Mouse (Mus musculus): Measurements from ENCODE around the gene Vps4a.

Vps4a gene

DNA sequence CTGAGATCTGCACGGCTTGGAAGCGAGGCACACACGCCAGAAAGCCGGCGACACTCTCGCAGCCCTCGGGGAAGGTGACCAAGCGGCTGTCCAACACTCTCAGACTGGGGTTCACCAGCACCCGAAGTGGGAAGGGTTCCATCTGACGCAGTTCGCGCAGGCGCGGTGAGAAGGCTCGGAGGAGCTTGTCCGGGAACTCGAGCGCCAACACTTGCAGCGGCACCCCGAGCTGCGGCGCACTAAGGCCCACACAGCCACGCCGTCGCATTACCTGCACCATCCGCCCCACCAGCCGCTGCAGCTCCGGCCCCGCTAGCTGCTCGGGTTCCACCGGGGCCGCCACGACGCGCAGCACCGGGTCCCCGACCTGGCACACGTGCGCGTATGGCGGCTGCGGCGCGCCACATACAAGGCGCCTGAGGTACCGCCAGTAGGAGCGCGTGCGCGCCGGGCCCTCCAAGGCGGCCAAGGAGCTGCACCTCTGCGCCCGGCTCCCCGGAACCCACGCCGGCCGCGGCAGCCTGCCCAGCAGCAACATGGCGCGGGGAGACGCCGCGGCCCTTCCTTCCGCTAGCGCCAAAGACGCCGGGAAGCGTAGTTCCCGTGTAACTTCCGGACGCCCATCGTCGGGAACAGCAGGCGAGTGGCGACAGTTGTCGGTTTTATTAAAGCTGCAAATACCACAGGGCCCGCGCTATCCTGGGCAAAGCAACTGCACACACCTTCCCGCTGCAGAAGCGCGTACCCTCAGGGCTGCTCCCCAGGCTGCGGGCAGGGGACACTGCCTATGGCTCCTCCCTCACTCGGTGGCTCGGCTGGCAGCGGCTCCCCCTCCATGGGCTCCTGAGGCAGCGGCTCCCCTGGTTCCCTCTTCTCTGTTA, 17.3 kb downstream of the Vps4a start, which contains the start of gene Pdf:
TSS of gene Pdf (minus strand) at position 554 of the 881 bp plus-strand sequence.
- DNase-seq (ENCODE audit: low read depth, low spot score), result peak; percentile 93

DNA sequence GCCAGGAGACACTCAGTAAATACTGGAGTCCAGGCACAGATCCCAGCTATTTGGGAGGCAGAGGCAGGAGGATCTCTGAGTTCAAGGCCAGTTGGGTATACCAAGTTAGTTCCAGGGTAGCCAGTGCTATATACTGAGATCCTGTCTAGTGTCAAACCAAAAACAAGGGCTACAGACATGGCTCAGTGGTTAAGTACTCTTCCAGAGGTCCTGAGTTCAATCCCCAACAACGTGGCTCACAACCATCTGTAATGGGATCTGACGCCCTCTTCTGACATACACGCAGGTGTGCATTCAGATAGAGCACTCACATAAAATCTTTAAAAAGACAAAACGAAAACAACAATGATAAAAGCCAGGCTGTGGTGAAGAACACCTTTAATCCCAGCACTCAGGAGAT, 18.5 kb downstream of the Vps4a start:
- peak; percentile 52 for DNase-seq (ENCODE audit: low read depth, low spot score)

DNA sequence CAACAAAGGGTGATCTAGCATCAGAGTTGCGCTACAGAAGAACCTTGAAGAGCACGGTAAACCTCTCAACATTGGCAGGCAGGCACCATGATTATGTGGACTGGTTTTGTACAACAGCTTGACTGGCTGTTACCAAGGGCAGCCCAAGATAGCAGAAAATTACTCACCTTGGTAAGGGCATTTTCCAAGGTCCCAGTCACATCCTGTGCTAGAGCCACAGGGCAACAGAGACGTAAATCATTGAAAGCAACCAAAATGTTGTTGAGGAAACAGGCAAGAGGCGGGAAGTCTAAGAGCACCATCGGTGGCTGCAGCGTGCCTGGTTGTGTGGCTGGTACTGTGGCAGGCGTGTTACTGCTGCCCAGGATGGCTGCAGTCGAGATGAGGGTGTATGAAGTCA, 21.0 kb downstream of the Vps4a start:
- DNase-seq (ENCODE audit: low read depth, low spot score), result no peak

DNA sequence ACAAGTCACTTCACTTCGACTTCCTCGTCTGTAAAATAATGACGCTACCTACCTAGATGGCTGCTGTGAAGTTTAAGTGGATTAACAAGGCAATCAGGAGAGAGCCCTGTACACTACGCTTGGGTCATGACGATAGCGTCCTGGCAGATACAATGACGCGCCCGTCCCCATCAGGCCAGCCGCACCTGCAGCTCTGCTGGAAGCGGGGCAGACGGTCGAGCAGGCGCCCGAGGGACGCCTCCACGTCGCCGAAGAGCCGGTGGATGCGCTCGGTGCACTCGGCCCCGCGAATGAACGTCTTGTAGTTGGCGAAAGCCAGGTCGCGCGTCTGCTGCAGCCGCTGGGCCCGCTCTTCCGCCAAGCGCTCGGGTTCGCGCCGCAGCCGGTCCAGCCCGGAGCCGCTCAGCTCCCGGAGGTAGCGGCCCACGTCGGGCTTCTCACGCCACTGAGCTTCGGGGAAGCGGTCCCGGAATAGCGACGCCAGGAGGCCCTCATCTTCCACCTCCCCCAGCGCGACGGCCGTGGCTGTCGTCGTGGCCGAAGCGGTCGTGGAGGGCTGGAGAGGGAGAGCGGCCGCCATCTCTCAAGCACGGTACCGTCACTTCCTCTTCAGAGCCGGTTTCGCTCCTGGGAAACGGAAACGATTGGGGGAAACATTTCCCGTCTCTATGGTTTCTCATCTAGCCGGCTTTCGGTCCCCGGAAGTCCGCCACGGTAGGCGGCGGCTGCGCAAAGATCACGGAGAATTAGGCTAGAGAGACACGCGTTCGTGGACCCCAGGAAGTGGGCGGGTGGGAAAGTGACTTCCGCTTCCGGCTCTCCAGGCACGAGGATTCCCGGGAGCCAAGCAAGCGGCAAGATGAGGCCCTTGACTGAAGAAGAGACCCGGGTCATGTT, 25.3 kb downstream of the Vps4a start, which contains the start of the genes Cog8 and Nip7:
TSS of gene Cog8 (minus strand) at position 614 of the 897 bp plus-strand sequence.
TSS of gene Nip7 (plus strand) at position 802 of the 897 bp plus-strand sequence.
- peak; percentile 99 for DNase-seq (ENCODE audit: low read depth, low spot score)

DNA sequence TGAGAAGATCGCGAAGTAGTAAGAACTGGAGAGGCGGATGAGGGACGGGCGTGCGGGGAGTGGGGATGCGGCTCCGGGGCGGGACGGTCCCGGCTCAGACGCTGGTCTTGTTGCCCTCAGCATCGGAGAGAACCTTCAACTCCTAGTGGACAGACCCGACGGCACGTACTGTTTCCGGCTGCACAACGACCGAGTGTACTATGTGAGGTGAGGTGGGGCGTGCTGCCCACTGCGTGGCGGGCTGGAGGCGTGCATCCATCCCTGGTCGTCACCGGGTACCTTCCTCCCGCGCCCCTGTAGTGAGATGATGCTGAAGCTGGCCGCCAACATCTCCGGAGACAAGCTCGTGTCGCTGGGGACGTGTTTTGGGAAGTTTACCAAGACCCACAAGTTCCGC, 25.9 kb downstream of the Vps4a start:
- no peak for DNase-seq (ENCODE audit: low read depth, low spot score)

DNA sequence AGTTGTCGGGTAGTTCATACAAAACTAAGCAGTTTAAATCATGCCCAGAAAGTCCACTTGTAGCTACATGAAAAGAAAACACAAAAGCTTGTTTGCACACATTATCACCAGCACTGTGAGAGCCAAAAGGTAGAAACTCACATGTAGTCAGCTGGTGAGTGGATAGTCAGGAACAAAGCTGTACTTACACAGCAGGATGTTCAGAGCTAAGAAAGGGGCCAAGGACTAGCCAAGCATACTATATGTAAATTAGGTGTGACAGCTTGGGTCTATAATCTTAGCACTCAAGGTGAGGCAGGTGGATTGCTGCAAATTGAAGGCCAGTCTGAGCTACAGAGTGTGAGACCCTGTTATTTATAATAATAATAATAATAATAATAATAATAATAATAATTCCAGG, 31.6 kb downstream of the Vps4a start:
- DNase-seq (ENCODE audit: low read depth, low spot score), result no peak

DNA sequence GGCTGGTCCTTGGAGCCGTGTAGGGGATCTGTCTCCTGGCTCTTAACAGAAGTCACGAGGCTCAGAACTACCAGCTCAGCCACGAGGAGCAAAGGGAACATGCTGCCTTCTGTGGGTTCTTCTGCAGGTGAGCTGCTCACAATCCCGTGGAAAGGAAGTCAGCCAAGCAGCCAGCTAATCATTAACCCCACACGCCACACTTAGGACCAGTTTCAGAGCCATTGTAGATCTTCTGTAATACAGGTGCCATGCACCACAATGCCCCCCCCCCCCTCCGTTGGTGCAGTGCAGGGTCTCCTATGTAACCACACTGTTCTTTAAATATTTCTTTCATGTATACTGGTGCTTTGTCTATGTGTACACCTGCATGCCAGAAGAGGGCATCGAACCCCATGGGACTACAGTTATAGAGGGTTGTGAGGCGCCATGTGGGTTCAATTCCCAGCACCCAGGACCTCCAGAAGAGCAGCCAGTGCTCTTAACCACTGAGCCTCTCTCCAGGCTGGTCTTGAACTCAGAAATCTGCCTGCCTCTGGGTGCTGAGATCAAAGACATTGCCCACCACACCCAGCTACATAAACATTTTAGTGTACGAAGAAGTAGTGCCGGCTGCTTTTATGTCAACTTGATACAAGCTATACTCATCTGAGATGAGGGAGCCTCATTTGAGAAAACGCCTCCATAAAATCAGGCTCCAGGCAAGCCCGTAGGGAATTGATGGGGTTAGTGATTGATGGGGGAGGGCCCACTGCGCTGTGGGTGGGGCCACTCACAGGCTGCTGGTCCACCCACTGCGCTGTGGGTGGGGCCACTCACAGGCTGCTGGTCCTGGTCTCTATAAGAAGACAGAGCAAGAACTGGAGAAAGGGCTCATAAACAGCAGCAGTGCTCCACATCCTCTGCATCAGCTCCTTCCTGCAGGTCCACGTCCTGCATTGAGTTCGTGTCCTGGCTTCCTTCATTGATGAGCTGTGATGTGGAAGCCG, 34.8 kb downstream of the Vps4a start, which contains the start of gene Tmed6:
TSS of gene Tmed6 (minus strand) at position 134 of the 986 bp plus-strand sequence.
- DNase-seq (ENCODE audit: low read depth, low spot score), result peak; percentile 90

DNA sequence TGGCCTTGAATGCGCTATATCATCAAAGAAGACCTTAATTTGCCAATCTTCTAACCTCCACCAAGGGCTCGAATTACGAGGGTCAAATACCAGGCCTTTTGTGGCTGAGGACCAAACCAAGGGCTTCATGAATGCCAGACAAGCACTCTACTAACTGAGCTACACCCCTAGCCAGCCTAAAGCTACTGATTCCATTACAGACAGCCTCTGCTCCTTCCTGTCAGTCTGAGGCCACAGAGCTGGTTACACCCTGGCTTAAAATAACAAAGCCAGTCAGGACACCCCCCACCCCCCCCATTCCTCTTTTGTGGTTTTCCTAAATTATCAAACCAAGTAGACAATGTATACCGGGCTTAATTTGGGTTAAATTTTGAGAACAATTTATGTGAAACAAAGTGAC, 42.7 kb downstream of the Vps4a start:
- DNase-seq (ENCODE audit: low read depth, low spot score), result no peak

DNA sequence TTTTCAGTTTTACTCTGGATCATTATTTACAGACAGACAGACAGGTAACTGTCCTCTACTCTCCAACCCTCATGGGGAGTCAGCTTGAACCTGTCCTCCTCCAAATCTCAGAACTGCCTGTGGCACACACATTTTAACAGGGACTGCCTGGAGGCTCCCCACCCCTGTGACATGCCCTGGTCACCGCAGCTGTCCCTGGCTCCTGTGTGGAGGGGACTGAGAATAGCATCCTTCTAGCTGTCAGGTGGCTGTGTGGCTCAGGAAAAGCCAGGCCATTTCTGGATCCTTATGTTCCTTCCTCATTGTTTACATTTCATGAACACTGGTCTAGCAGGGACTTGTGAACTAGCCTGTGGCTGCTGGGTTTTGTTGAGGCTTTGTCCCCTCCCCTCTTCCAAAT, 43.1 kb downstream of the Vps4a start:
- DNase-seq (ENCODE audit: low read depth, low spot score), result no peak

DNA sequence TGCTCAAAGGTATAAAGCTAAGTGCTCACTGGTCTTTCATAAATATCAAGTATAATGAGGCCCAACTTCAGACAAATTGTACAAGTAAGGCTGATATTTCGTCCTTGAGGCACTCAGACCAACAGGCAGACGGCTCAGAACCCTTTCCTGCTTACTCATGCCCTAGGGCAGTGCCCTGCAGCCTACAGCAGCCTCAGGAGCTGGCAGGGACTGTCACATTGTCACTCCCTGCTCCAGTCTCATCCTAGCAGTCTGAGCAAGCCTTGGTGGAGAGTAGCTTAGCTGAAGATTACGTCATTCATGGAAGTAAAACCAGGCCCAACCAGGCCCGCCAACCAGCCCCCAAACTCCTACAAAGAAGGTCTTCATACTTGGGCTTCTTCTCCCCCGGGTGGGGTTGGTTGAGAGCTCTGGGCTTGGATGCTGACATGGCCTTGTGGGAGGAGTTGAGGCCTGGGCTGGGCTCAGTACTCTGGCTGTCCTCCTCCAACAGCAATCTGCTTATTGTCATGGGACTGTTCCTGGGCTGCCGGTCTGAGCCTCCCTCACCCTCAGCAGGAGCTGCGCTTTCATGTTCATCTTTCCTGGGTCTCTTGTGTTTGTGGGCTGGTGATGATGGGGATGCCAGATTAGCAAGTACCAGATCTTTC, 45.3 kb downstream of the Vps4a start:
- DNase-seq (ENCODE audit: low read depth, low spot score), result no peak

DNA sequence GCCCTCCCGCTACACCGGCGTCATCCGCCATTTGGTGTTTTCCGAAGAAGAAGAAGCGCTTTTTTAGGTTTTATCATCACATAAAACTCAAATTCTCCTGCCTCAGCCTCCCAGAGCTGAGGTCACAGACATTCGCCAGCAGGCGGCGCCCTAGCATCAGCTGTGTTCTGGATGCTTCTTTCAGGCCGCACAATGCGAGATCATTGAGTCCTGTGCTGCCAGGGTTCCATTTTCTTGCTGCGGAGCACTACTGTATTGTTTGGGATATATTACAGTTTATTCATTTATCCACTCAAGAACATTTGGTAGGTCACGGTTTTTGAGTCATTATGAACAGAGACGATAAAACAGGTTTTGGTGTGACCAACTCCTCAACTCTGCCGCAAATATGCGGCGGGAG, 54.3 kb downstream of the Vps4a start:
- DNase-seq (ENCODE audit: low read depth, low spot score), result peak; percentile 85

DNA sequence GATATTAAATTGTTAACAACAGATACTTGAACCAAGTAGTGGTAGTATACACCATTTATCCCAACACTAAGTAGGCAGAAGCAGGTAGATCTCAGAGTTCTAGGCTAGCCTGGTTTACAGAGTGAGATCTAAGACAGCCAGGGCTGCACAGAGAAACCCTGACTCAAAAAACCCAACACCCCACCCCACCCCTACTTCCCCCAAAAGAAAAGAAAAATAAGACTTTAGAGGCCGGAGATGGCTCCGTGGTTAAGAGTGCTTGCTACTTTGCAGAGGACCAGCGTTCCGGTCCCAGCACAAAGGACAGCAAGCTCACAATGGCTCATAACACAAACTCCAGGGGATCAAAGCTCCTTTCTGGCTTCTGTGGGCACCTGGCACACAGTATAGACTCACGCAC, 55.0 kb downstream of the Vps4a start:
- DNase-seq (ENCODE audit: low read depth, low spot score), result no peak

DNA sequence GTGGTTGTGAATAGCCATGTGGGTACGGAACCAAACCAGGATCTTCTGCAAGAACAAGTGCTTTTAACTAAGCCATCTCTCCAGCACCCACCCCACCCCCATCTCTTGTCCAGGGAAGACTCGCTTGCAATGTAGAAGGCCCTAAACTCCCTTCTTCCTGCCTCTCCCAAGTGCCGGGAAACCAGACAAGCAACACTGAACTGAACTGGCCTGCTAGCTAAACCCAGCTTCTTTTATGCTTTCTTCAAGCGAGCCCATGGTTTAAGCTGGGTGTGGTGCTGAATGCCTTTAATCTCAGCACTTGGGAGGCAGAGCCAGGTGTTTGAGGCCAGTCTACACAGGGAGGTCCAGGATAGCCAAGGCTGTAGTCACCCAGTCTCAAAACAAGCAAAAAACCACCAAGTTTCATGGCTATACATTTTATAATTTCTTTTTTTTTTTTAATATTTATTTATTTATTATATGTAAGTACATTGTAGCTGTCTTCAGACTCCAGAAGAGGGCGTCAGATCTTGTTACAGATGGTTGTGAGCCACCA, 57.6 kb downstream of the Vps4a start:
- peak; percentile 81 for DNase-seq (ENCODE audit: low read depth, low spot score)

DNA sequence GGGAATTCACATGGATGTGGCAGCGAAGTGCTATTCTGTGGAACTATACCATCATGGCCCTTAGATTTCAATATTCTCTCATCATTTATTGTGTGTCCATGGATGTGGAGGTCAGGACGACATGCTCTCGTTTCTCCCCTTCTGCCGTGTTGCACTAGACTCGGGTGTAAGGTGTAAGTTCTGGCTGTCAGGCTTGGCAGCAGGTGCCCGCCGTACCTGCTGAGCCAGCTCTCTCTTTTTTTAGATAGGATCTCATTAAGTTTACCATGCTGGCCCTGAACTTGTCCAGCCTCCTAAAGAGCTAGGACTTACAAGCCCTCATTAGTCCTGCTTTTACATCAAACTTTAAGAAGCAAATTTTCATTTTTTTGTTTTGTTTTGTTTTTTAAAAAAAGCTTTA, 59.5 kb downstream of the Vps4a start:
- no peak for DNase-seq (ENCODE audit: low read depth, low spot score)

Data from R1 (cell line).